Mouse (Mus musculus) cerebellum, adult 18-20 months (tissue): ENCODE measurements around the gene Rgs6.

Experiments
- DNase-seq, 2 experiments: peaks; one replicate each; pipeline ENCODE4 v3.0.0; 2021

The Rgs6 gene

GRCm38 (mm10) chr12:83099920-83100319, 511.8 kb downstream of the Rgs6 start:
- no peak for DNase-seq

GRCm38 (mm10) chr12:83100413-83100812, 512.3 kb downstream of the Rgs6 start:
- DNase-seq = no peak

GRCm38 (mm10) chr12:83100848-83101247, 512.8 kb downstream of the Rgs6 start:
- DNase-seq = no peak

GRCm38 (mm10) chr12:83105514-83106119, 517.5 kb downstream of the Rgs6 start:
- no peak for DNase-seq

GRCm38 (mm10) chr12:83106120-83106517, 518.0 kb downstream of the Rgs6 start:
- DNase-seq = no peak

GRCm38 (mm10) chr12:83109486-83109885, 521.4 kb downstream of the Rgs6 start:
- DNase-seq = no peak

GRCm38 (mm10) chr12:83109891-83110630, 522.0 kb downstream of the Rgs6 start:
- DNase-seq = peak; percentile 83 to 87

- no peak for DNase-seq
Measured at GRCm38 (mm10) chr12:83110711-83111110, 522.6 kb downstream of the Rgs6 start.

- DNase-seq = peak; percentile 70 to 73
Measured at GRCm38 (mm10) chr12:83112283-83112682, 524.2 kb downstream of the Rgs6 start.

GRCm38 (mm10) chr12:83112901-83113628, 525.0 kb downstream of the Rgs6 start:
- DNase-seq = no peak

- DNase-seq = peak in 1 of 2 experiments; percentile 65
Measured at GRCm38 (mm10) chr12:83113971-83114370, 525.9 kb downstream of the Rgs6 start.

- DNase-seq = peak; percentile 84 to 88
Measured at GRCm38 (mm10) chr12:83114396-83115053, 526.4 kb downstream of the Rgs6 start.

GRCm38 (mm10) chr12:83124111-83124510, 536.0 kb downstream of the Rgs6 start:
- DNase-seq = no peak

GRCm38 (mm10) chr12:83125284-83125683, 537.2 kb downstream of the Rgs6 start:
- DNase-seq = no peak

- DNase-seq = no peak
Measured at GRCm38 (mm10) chr12:83126923-83127322, 538.8 kb downstream of the Rgs6 start.

- DNase-seq = no peak
Measured at GRCm38 (mm10) chr12:83127955-83128354, 539.9 kb downstream of the Rgs6 start.

- no peak for DNase-seq
Measured at GRCm38 (mm10) chr12:83128606-83129005, 540.5 kb downstream of the Rgs6 start.

- DNase-seq = no peak
Measured at GRCm38 (mm10) chr12:83131405-83131804, 543.3 kb downstream of the Rgs6 start.

- DNase-seq = peak; percentile 41 to 51
Measured at GRCm38 (mm10) chr12:83133827-83134226, 545.7 kb downstream of the Rgs6 start.

GRCm38 (mm10) chr12:83136031-83136430, 547.9 kb downstream of the Rgs6 start:
- peak in 1 of 2 experiments; percentile 38 for DNase-seq

- no peak for DNase-seq
Measured at GRCm38 (mm10) chr12:83136460-83136859, 548.4 kb downstream of the Rgs6 start.

GRCm38 (mm10) chr12:83137001-83137400, 548.9 kb downstream of the Rgs6 start:
- no peak for DNase-seq

- DNase-seq = no peak
Measured at GRCm38 (mm10) chr12:83141164-83141563, 553.1 kb downstream of the Rgs6 start.
